Mouse (Mus musculus): Measurements from ENCODE around the gene Shb.
"Not testable (repeated sequence)": the region's sequence is repeated elsewhere in the genome, so short reads cannot be mapped to it uniquely, and the experiment has no call there.

Shb gene

DNA sequence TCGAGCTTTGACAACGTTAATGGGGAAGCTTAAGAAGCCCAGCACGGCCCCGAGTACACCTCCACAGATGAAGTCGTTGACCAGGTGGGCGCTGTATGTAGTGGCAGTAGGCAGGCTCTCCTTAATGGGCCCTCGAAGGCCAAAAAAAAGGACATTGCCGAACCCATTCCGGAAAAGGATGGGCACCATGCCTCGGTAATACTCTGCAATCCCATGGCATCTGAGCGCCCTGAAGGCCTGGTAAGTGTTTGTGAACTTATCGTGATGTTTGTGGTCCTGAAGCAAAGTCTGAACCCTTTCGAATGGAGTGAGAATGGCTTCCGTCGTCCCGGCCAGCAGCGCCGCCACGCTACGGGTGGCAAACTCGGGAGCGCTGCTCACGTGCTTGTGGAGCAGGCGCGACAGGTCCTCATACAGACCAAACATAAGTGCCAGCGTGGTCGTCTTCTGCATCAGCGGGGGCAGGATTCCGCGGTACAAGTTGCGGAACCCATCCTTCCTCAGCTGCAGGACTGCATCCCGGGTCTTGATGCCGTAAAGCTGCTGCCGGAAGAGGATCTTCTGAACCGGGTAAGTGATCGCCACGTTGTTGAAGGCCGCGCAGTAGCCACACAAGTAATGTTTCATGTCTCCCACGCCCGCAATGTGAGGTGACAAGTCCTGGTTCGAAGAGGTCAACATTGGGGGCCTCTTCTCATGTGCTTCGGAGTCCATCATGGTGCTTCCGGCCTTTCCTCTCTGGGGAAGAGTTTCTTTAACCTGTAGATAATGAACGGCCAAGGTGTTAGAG, 132.7 kb downstream of the Shb start:
- no peak for DNase-seq (ENCODE audit: inconsistent ontology term)

- DNase-seq (ENCODE audit: inconsistent ontology term), result not testable (repeated sequence)
Measured at GRCm38 (mm10) chr4:45398315-45398714, 134.0 kb downstream of the Shb start.

- not testable (repeated sequence) for DNase-seq (ENCODE audit: inconsistent ontology term)
Measured at GRCm38 (mm10) chr4:45396211-45396610, 136.1 kb downstream of the Shb start.

DNA sequence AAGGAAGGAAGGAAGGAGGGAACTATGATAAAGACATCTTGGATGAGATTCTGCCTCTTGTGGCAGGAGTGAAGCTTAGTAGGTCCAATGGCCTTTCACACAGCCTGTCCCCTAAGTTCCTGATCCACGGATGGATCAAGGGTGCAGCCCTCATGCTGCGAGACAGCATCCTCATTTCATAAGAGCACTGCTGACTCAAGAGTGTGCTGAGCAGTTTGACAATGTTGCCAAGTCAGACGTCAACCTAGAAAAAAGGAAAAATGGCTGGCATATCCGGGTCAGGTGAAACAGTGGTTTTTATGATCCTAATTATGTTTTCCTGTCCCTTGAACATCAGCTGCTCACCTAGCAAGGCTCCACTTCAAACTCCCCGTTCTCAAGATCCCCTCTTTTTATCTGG, 138.6 kb downstream of the Shb start:
- DNase-seq (ENCODE audit: inconsistent ontology term), result no peak

GRCm38 (mm10) chr4:45392994-45393393, 139.3 kb downstream of the Shb start:
- no peak for DNase-seq (ENCODE audit: inconsistent ontology term)

DNA sequence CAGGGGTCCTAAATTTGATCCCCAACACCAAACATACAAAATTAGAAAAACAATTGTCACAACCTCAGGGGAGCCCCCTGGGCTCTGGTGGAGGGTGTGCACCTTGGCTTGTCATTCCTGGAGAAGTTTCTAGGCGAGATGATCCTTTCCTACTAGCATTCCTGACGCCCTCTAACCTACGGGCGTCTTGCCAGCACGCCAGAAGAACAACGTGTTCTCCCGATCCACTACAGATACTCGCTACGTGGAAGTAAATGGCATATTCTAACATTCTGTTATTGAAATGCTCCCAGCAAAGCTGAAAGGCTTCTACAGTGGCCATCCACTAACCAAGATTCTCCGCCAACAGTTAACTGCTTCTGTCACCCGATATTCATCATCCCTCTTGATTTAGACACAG, 139.7 kb downstream of the Shb start:
- DNase-seq (ENCODE audit: inconsistent ontology term), result no peak

DNA sequence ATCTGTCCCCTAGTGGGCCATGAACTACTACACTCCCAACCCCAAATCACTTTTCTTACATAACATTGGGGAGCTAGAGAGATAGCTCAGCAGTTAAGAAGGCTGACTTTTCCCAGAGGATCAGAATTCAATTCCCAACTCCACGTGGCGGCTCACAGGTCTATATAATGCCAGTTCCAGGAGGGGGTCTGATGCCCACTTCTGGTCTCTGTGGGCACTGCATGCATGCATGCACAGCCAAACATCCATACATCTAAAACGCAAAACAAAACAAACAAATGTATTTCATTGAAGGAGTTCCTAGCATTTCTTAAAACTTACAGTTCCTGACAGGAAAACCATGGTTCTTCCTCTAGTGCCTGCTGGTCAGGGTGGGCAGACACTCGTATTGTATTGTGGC, 140.2 kb downstream of the Shb start:
- DNase-seq (ENCODE audit: inconsistent ontology term), result no peak

DNA sequence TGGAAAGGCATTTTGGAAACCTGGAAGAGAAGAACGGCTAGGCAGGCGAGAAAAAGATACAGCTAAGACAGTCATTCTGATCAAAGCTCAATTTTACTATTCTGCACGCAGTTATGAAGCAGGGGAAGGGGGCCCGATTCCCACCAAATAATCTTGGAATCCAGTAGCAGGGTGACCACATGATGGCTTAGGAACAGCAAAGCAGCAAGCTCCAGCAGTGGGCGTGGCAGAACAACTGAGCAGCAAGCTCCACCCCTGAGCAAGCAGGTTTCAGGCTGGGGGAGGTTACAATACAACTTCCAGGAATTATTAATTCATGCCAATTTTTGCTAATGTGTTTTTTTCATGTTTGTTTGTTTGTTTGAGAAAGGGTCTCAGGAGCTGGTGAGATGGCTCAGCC, 145.0 kb downstream of the Shb start:
- not testable (repeated sequence) for DNase-seq (ENCODE audit: inconsistent ontology term)

- DNase-seq (ENCODE audit: inconsistent ontology term), result not testable (repeated sequence)
Measured at GRCm38 (mm10) chr4:45382133-45382532, 150.1 kb downstream of the Shb start.

DNA sequence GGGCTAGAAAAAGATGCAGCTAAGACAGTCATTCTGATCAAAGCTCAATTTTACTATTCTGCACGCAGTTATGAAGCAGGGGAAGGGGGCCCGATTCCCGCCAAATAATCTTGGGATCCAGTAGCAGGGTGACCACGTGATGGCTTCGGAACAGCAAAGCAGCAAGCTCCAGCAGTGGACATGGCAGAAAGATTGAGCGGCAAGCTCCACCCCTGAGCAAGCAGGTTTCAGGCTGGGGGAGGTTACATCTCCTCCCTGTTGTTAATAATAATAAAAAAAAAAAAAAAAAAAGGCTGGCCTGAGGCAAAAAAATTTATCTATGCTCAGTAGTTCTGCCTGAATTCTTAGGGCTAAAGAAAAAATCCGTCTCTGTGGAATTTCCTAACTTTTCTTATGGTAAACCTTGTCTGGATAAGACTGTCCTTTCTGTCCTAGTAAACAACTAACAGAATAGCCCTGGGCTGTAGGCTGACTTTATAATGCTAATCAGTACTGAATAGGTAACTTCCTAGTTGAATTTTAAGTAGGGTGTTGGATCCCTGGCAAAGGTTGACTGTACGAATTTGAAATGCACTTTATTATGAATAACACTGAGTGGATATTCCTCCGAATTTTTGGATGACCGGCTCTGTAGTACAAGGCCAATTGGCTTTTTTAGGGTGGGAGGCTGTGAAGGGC, 151.2 kb downstream of the Shb start:
- DNase-seq (ENCODE audit: inconsistent ontology term), result not testable (repeated sequence)

- no peak for DNase-seq (ENCODE audit: inconsistent ontology term)
Measured at GRCm38 (mm10) chr4:45376573-45376972, 155.7 kb downstream of the Shb start.

GRCm38 (mm10) chr4:45374879-45375278, 157.4 kb downstream of the Shb start:
- DNase-seq (ENCODE audit: inconsistent ontology term), result no peak
